Mouse (Mus musculus) midbrain, embryonic 14.5 days (tissue): ENCODE results near the gene AK157302. TPM values are rescaled to one million over a fixed set of nuclear protein-coding genes. Genes with fewer than 3 reads are reported as not detected.
"Not testable (repeated sequence)": the region's sequence is repeated elsewhere in the genome, so short reads cannot be mapped to it uniquely, and the experiment has no call there.

Experiments used
- ATAC-seq: fragments of 200-750 bp; cut with Nextera tagmentation; 2 replicates; pipeline ENCODE4 v1.8.0; 2017; ENCODE audit warnings: moderate number of reproducible peaks, moderate library complexity; ENCODE audit not compliant: low FRiP score, low TSS enrichment
- DNase-seq: peaks from one replicate; pipeline ENCODE4 v3.0.0-alpha.2; 2015
- H3K27ac ChIP-seq: fragments of 300-500 bp; sonication (generic); replicated peaks from 2 replicates; pipeline ENCODE4 v1.5.1; 2014; ENCODE audit warnings: mild to moderate bottlenecking, low read depth, low read length, moderate library complexity
- H3K27me3 ChIP-seq: fragments of 300-500 bp; sonication (generic); 2 replicates; pipeline ENCODE4 v1.6.1; 2014; ENCODE audit warnings: low read length, control low read depth, mixed read lengths; ENCODE audit not compliant: control insufficient read depth, insufficient read depth
- H3K36me3 ChIP-seq: fragments of 300-500 bp; sonication (generic); 2 replicates; pipeline ENCODE4 v1.6.1; 2014; ENCODE audit warnings: low read length, control low read depth; ENCODE audit not compliant: control insufficient read depth, insufficient read depth
- H3K4me1 ChIP-seq: fragments of 300-500 bp; sonication (generic); 2 replicates; pipeline ENCODE4 v1.6.1; 2014; ENCODE audit warnings: mild to moderate bottlenecking, antibody characterized with exemption, low read length, control low read depth; ENCODE audit not compliant: control insufficient read depth, insufficient read depth
- H3K4me2 ChIP-seq: fragments of 300-500 bp; sonication (generic); 2 replicates; pipeline ENCODE4 v1.6.1; 2014; ENCODE audit warnings: mild to moderate bottlenecking, low read length, moderate library complexity
- H3K4me3 ChIP-seq: fragments of 300-500 bp; sonication (generic); replicated peaks from 2 replicates; pipeline ENCODE4 v1.5.1; 2014; ENCODE audit warnings: low read depth, low read length
- H3K9ac ChIP-seq: fragments of 300-500 bp; sonication (generic); replicated peaks from 2 replicates; pipeline ENCODE4 v1.6.1; 2014; ENCODE audit warnings: mild to moderate bottlenecking, low read length, moderate library complexity
- H3K9me3 ChIP-seq: fragments of 300-500 bp; sonication (generic); 2 replicates; pipeline ENCODE4 v1.6.1; 2016; ENCODE audit warnings: low read length, control low read depth, mixed read lengths; ENCODE audit not compliant: control insufficient read depth
- WGBS: fragments of 180-500 bp; shearing (Covaris S2); extraction: QIAGEN DNeasy Blood & Tissue Kit; methylation state at CpG from one replicate; pipeline ENCODE4 v1.1.7; 2014; 5-methylcytosine and 5-hydroxymethylcytosine counted together
- polyA plus RNA-seq: library from polyadenylated mRNA; unstranded; fragments of >200 nt; fragmentation: Nextera tagmentation; extraction: Ambion mirVana; gene quantifications from 2 replicates; pipeline ENCODE4 v1.2.1, GENCODE M21; 2014

AK157302 gene
- polyA plus RNA-seq, 1 experiment from 2014 or later, result 0.34 TPM

DNA sequence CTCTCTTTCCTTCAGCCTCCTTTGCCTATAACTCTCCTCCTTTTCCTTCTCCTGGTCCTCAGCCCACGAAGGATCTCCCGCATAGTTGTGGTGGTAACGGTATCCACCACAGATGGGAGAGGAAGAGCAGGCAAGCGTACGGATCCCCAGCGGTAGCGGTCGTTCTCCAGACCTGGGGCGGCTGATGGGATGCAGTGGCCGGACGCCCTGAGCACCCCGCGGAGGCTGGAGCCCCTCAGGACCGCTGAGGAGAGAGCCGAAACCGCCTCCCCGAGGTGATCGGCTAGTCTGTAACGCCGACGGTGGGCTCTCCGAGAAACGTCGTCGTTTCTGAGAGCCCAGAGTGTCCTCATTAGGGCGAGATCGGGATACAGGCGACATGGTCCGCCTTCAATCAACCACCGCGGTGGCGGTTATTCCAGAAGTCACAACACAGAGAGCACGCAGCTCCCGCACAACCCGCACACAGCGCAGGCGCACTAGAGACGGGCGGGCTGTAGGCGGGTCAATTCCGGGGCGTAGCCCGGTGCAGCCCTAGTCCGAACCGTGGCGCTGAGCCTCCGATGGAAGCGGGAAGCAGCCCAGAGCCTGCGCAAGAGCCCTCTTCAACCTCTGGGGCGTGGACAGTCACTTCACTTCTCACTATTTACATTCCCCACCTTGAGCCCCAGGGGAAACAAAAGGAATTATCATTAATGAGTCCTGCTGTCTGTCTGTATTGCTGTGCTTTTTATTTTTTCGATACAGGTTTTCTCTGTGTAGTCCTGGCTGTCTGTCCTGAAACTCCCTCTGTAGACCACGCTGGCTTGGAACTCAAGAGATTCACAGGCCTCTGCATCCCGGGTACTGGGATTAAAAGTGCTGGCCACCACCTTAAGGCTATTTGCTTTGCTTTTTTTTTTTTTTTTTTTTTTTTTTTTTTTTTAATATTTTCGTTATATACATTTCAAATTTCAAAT is 26.7 kb upstream of the AK157302 start, which contains the start of gene Nkapl:
Nkapl (minus strand) TSS at position 449 of the 959 bp plus-strand sequence.
- Histone ChIP-seq H3K27ac (peak within 1 kb of the TSS; percentile 73), H3K4me1 (no peaks in the 10 kb centered on the region)

DNA sequence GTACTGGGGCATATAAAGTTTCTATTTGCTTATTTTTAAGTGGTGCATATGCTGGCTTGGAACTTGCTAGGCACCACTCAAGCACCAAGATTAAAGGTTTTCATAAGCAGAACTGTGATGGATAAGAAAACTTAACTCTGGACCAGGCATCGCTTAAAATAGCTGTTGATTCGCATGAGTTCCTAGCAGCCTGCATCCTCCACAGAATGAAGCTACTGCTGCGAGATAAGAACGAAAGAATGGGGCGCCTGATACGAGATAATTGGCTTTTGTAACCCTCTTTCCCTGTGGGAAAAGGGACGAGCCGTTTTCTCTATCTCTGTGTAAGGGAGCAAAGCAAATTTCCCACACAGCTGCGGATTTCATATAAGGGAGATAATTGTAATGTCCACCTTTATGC is 25.9 kb upstream of the AK157302 start:
- H3K4me1 ChIP-seq, result no peaks in the 10 kb centered on the region
- DNase-seq, result no peak
- no peaks in the 10 kb centered on the region for H3K9me3 ChIP-seq
- peak overlapping the region; percentile 66 for H3K4me2 ChIP-seq
- H3K27me3 ChIP-seq, result 0 out of 2 replicates have a peak, but pooled peaks cover 3% of the 10 kb centered on the region
- H3K27ac ChIP-seq, result no peak overlapping the region
- no peak for ATAC-seq
- H3K4me3 ChIP-seq, result no peak overlapping the region
- no peaks in the 10 kb centered on the region for H3K36me3 ChIP-seq
- WGBS, result 13% methylated on average over 9 of the region's 9 CpGs
- no peak overlapping the region for H3K9ac ChIP-seq

More for the DNA sequence above, 26.7 kb upstream of the AK157302 start, which contains the start of gene Nkapl:
- Histone ChIP-seq H3K27me3 (0 out of 2 replicates have a peak, but pooled peaks cover 3% of the 10 kb centered on the region), H3K4me2 (peak within 1 kb of the TSS; percentile 66), H3K36me3 (no peaks in the 10 kb centered on the region), H3K9me3 (no peaks in the 10 kb centered on the region), H3K9ac (peak within 1 kb of the TSS; percentile 66), H3K4me3 (peak within 1 kb of the TSS; percentile 53)
- peak; percentile 96 for ATAC-seq
- 1% methylated on average over 54 of the region's 54 CpGs for whole genome bisulfite sequencing
- peak; percentile 93 for DNase-seq

DNA sequence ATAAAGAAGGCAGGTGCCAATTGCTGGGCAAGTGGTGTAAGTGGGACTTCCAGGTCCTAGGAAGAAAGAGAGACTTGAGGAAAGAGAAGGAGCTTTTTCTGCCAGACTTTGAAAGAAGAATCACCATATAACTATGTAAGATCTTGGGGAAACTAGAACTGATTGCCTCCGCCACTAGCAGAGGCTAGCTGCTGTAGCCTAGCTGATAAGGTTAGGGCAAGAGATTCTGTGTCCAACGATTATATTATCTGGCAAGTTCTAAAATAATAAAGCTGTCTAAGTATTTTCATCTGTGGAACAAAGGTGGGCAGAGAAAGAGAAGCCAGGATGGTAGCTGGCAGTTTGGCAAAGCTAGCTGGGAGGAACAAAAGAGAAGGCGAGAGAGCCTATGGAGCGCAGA is 22.6 kb upstream of the AK157302 start:
- Histone ChIP-seq H3K4me2 (no peak overlapping the region), H3K4me1 (no peaks in the 10 kb centered on the region), H3K4me3 (no peak overlapping the region), H3K27me3 (0 out of 2 replicates have a peak, but pooled peaks cover 3% of the 10 kb centered on the region), H3K27ac (no peak overlapping the region), H3K9me3 (no peaks in the 10 kb centered on the region), H3K36me3 (no peaks in the 10 kb centered on the region), H3K9ac (no peak overlapping the region)
- WGBS, result 24% methylated on average over 4 of the region's 4 CpGs
- DNase-seq (no peak), ATAC-seq (no peak)

DNA sequence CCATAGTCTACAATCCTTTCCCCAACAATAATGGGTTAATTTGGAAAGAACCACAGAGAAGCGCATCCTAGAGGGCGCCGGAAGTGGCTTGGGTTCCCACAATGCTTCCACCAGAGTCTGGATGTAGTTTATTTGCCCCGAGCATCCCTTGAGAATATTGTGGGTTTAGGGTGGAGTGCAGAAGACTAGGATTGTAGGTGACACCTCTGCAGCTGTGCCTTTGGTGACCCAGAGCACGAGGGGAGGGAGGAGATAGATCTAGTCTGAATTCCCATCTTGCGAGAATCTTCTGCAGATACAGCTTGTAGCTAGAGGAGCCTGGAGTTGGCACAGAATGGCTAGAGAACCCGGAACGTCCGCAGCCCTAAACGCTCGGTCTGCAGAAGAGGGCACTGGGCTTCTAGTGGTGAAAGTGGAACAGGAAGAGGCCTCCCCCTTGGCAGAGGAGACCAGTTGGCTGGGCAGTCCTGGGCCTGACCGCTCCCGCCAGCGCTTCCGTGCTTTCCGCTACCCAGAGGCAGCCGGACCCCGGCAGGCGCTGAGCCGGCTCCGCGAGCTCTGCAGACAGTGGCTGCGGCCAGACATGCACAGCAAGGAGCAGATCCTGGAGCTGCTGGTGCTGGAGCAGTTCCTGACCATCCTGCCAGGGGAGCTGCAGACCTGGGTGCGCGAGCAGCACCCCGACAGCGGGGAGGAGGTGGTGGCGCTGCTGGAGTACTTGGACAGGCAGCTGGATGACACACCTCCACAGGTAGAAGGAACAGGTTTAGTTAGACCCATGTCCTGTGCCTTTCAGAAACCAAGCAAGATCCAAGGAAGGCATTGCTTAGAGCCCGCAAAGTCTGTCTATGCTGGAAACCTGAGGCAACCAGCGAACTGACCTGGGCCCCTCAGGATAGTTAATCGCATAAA is 16.0 kb upstream of the AK157302 start, which contains the start of the genes Zkscan4 and Gm10065:
Zkscan4 (plus strand) TSS at position 149 of the 912 bp plus-strand sequence.
Gm10065 (minus strand) TSS at position 683 of the 912 bp plus-strand sequence.
- Histone ChIP-seq H3K4me3 (peak within 1 kb of the TSS; percentile 53), H3K9ac (peak within 1 kb of the TSS; percentile 51), H3K27ac (peak within 1 kb of the TSS; percentile 68), H3K4me2 (peak within 1 kb of the TSS; percentile 62)
- not testable (repeated sequence) for H3K27me3 ChIP-seq, H3K9me3 ChIP-seq, H3K36me3 ChIP-seq, H3K4me1 ChIP-seq
- WGBS, result 4% methylated on average over 31 of the region's 31 CpGs
- DNase-seq (peak; percentile 92), ATAC-seq (peak; percentile 88)

DNA sequence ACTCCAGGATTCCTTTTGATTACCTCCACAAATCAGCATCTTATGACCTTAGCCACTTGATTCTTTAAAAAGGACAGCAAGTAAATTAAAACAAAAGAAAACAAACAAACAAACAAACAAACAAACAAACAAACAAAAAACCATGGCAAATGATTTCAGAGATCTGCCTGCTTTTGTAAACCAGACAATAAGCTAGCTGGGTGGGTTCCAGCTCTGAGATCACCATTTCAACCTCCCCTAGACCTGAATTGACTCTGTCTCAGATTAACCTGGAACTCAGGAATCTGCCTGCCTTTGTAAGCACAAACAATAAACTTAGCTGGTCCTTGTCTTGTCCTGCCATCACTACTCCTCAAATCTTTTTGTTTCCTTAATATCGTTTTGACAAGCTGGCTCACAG is 8.1 kb upstream of the AK157302 start:
- 97% methylated on average over 1 of the region's 1 CpGs for WGBS
- ATAC-seq (no peak), DNase-seq (no peak)
- no peak overlapping the region for H3K4me3 ChIP-seq
- H3K9me3 ChIP-seq, result peaks cover 3% of the 10 kb centered on the region; the same call in 1 of the 2 replicates
- no peaks in the 10 kb centered on the region for H3K27me3 ChIP-seq
- H3K4me1 ChIP-seq, result no peaks in the 10 kb centered on the region
- no peak overlapping the region for H3K4me2 ChIP-seq
- H3K27ac ChIP-seq, result no peak overlapping the region
- H3K9ac ChIP-seq, result no peak overlapping the region
- peaks cover 15% of the 10 kb centered on the region for H3K36me3 ChIP-seq

DNA sequence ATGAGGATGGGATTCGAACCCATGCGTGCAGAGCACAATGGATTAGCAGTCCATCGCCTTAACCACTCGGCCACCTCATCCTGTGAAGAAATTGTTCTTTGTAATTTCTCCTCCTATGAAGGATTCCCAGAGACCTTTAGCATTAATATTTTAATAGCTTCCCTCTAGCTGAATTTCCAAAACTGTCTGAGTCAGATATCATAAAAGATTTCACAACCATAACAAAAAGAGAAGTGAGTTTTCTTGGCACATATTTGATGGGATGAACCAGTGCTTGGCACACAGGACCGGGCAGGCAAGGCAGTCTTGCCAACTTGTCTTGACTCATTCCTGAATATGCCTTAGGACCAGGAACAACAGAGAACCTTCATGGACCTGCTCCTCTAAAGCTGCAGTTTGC is 2.2 kb upstream of the AK157302 start:
- no peak overlapping the region for H3K9ac ChIP-seq
- H3K4me2 ChIP-seq, result no peak overlapping the region
- H3K9me3 ChIP-seq, result no peaks in the 10 kb centered on the region
- no peaks in the 10 kb centered on the region for H3K27me3 ChIP-seq
- H3K4me1 ChIP-seq, result no peaks in the 10 kb centered on the region
- 93% methylated on average over 5 of the region's 5 CpGs for WGBS
- ATAC-seq (no peak), DNase-seq (no peak)
- no peak overlapping the region for H3K27ac ChIP-seq
- H3K36me3 ChIP-seq, result no peaks in the 10 kb centered on the region
- no peak overlapping the region for H3K4me3 ChIP-seq

DNA sequence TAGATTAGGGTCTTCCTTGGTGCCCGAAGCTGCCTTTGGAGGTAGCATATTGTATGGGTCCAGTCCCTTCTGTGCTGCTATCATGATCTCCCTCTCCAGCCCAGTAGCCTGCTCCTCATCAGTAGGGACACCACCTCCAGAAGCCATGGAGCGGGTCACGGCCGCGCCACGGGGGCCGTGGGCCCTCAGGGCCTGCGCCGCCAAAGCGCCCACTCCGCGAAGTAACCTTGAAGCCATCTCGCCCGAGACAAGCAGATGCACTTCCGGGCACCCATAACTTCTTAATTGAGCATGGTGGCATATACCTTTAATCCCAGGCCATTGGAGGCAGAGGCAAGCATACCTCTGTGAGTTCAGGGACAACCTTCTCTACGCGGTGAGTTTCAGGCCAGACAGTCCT is 6.2 kb downstream of the AK157302 start, which contains the start of gene Gm11273:
Gm11273 (minus strand) TSS at position 237 of the 400 bp plus-strand sequence.
- H3K4me3 ChIP-seq, ATAC-seq, H3K4me2 ChIP-seq, DNase-seq, H3K27ac ChIP-seq, H3K4me1 ChIP-seq, H3K9me3 ChIP-seq, H3K9ac ChIP-seq, H3K27me3 ChIP-seq, H3K36me3 ChIP-seq: not testable (repeated sequence)
- 94% methylated on average over 17 of the region's 17 CpGs for WGBS

DNA sequence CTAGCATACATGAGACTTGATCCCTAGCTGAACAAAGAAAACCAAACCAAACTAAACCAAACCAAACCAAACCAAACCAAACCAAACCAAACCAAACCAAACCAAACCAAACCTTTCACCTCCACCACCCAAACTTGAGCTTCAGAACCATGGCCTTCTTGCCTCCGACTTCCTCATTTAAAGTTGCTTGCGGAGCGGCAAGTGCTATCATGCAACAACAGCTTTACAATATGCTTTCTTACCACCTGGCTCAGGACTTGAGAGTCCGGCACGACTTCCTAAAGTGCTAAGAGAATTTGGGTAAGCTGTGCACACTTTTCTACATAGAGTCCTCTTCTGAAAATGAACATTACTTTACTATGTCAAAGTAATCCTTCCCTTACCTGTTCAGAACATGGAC is 7.3 kb downstream of the AK157302 start:
- Histone ChIP-seq H3K4me2 (no peak overlapping the region), H3K4me3 (no peak overlapping the region), H3K27me3 (no peaks in the 10 kb centered on the region), H3K4me1 (no peaks in the 10 kb centered on the region; the same call in 1 of the 2 replicates), H3K9me3 (no peaks in the 10 kb centered on the region), H3K9ac (no peak overlapping the region), H3K27ac (no peak overlapping the region), H3K36me3 (no peaks in the 10 kb centered on the region)
- no peak for DNase-seq
- no peak for ATAC-seq
- 85% methylated on average over 5 of the region's 5 CpGs for WGBS
